Mouse (Mus musculus) mouse embryonic stem cell (cell line): Measurements from ENCODE around the gene Gm13278.
"Not testable (repeated sequence)": the region's sequence is repeated elsewhere in the genome, so short reads cannot be mapped to it uniquely, and the experiment has no call there.

Experiments used
- in situ Hi-C, 2 experiments: fragments of 300-500 bp; cut with MboI; formaldehyde crosslinking; loops; 1 replicate in 1 of 2; 3 replicates in 1 of 2; pipeline ENCODE4 v1.14.3; 2019 to 2020; ENCODE audit warnings: low sequenced_read_pairs in 2 of 2, low pct_unique_long_range_greater_than_20kb in 1 of 2, mixed read lengths in 1 of 2; ENCODE audit not compliant: unreplicated experiment in 1 of 2

Gm13278 gene

DNA sequence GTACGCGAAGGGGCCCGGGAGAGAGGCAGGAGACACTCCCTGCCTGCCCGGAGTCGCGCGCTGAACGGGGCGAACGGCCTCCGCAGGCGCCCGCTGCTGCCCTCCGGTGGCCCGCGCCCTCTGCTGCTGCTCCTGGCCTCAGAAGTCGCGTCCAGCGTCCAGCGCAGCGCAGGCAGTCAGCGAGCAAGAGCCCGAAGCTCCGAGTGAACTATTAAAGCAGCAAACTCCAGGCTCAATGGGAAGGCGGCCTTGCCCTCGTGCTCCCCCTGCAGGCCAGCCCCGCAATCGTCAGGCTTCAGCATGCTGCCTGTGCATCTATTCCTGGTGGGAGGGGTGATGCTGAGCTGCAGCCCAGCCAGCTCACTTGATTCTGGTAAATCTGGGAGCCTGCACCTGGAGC lies at the start of gene Gm13278:
Gene Gm13278, plus strand, starts transcription at position 301 of the 400 bp plus-strand sequence.
- in situ Hi-C loops, result not testable (repeated sequence)

DNA sequence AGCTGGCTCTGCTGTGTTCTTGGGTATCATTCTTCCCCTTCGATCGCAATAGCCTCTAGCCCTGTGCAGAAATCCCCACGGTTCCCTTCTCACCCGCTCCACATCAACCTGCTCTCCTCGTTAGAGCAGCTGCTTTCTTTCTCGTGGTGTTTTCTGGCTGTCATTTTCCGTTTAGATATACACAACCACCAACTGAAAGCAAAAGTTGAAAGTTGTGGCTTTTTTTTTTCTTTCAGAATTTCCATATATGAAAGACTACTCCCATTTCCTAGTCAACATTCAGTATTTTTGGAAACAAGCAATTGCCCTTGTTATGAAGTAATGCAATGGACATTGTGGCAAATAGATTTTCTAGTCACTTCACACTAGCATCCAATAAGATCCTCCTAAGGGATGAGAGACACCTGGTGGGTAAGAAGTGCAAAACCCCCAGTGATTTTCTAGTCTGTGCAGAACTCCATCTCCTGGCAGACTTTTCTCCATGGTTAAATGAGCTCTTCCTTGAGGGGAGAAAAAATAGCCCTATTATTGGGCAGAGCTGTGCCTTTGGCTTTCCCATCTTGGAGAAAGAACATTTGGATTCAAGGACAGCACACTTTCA lies 48.5 kb upstream of the Gm13278 start:
- in situ Hi-C loops, result no loop called here

- in situ Hi-C loops, result no loop called here
These were observed 47.1 kb upstream of the Gm13278 start for GRCm38 (mm10) chr4:88744207-88744606.

- in situ Hi-C loops, result no loop called here
These were observed 41.4 kb upstream of the Gm13278 start for GRCm38 (mm10) chr4:88749926-88750325.

GRCm38 (mm10) chr4:88754818-88755340 lies 36.5 kb upstream of the Gm13278 start, which contains the start of gene Gm13271:
TSS of gene Gm13271 (plus strand) at chr4:88754868.
- in situ Hi-C loops, result not testable (repeated sequence)

DNA sequence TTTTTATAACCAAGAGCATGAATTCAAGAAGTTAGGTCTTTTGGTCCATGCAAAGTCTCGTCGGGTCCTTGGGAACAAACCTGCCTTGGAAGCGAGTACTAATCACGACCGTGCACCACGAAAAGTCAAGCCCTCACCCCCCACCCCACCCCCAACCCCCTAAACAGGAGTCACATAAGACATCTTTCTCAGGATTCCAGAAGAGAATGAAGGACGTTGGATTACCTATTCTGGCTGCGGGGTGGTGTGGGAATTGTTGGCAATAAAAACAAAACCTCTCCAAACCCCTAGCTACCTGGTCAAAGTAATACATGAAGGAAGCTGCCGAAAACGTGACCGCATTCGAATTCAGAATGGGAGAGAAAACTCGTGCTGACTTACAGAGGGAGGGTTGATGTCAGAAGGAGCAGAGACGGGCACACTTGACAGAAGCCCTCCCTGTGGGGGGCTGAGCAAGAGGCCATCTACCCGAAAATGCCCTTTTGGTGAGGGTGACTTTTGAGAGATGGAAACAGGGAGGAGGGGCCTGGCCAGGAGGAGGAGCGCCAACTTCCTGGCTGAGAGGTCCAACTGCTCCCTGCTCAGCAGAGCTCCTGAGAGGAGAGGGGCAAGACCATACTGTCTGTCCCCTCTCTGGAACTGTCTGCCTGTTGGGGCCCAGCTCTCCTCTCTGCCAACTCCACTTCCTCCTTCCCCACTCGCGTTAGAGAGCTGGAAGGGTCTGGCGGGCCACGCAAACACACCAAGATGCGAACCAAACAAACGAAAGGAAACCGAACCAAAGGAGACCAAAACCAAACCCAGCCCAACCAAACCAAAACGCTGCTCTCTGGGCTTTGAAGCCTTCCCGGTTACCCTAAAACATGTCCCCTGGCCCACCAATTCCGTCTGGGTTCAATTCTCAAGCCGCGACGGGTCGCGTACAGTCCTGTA lies 34.5 kb upstream of the Gm13278 start:
- in situ Hi-C loops, result not testable (repeated sequence)

GRCm38 (mm10) chr4:88757628-88758031 lies 33.7 kb upstream of the Gm13278 start:
- in situ Hi-C loops, result not testable (repeated sequence)

DNA sequence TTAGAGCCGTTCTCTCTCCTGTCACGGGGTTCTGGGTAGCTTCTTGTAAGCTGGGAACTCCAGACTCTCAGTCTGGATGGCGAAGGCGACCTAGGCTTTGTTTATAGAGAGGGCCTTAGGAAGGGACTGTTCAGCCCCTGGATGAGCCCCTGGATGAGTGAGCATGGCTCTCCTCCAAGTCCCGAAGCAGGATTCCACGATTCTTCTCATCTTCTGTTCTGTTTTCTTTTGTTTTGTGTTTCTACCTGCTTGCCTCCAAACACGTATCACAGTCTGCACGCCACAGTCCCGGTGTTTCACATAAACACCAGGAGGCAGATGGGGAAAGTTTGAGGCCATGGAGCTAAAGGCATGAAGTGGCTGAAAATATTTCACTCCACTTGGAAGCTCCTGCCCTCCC lies 32.6 kb upstream of the Gm13278 start:
- in situ Hi-C loops, result not testable (repeated sequence)

DNA sequence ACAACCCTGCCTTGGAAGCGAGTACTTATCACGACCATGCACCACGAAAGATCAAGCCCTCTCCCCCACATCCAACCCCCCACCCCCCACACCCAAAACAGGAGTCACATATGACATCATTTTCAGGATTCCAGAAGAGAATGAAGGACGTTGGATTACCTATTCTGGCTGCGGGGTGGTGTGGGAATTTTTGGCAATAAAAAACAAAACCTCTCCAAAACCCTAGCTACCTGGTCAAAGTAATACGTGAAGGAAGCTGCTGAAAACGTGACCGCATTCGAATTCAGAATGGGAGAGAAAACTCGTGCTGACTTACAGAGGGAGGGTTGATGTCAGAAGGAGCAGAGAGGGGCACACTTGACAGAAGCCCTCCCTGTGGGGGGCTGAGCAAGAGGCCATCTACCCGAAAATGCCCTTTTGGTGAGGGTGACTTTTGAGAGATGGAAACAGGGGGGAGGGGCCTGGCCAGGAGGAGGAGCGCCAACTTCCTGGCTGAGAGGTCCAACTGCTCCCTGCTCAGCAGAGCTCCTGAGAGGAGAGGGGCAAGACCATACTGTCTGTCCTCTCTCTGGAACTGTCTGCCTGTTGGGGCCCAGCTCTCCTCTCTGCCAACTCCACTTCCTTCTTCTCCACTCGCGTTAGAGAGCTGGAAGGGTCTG lies 31.6 kb upstream of the Gm13278 start, which contains the start of gene Gm13283:
Gene Gm13283, plus strand, starts transcription at position 510 of the 659 bp plus-strand sequence.
- in situ Hi-C loops, result not testable (repeated sequence)

DNA sequence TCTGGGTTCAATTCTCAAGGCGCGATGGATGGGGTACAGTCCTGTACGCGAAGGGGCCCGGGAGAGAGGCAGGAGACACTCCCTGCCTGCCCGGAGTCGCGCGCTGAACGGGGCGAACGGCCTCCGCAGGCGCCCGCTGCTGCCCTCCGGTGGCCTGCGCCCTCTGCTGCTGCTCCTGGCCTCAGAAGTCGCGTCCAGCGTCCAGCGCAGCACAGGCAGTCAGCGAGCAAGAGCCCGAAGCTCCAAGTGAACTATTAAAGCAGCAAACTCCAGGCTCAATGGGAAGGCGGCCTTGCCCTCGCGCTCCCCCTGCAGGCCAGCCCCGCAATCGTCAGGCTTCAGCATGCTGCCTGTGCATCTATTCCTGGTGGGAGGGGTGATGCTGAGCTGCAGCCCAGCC lies 30.9 kb upstream of the Gm13278 start:
- in situ Hi-C loops, result not testable (repeated sequence)

DNA sequence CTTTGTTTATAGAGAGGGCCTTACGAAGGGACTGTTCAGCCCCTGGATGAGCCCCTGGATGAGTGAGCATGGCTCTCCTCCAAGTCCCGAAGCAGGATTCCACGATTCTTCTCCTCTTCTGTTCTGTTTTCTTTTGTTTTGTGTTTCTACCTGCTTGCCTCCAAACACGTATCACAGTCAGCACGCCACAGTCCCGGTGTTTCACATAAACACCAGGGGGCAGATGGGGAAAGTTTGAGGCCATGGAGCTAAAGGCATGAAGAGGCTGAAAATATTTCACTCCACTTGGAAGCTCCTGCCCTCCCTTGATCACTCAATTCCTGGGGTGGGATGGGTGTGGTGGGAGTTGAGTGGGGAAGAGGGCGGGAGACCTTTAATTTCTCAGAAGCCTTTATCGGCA lies 29.6 kb upstream of the Gm13278 start:
- in situ Hi-C loops, result not testable (repeated sequence)

DNA sequence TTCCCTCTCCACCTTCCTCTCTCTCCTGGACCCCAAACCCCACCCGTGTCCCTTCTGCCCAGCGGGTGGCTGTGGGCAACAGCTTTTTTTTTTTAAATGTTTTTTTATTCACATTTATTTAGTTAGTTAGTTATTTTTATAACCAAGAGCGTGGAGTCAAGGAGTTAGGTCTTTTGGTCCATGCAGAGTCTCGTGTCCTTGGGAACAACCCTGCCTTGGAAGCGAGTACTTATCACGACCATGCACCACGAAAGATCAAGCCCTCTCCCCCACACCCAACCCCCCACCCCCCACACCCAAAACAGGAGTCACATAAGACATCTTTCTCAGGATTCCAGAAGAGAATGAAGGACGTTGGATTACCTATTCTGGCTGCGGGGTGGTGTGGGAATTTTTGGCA lies 29.0 kb upstream of the Gm13278 start:
- in situ Hi-C loops, result not testable (repeated sequence)

DNA sequence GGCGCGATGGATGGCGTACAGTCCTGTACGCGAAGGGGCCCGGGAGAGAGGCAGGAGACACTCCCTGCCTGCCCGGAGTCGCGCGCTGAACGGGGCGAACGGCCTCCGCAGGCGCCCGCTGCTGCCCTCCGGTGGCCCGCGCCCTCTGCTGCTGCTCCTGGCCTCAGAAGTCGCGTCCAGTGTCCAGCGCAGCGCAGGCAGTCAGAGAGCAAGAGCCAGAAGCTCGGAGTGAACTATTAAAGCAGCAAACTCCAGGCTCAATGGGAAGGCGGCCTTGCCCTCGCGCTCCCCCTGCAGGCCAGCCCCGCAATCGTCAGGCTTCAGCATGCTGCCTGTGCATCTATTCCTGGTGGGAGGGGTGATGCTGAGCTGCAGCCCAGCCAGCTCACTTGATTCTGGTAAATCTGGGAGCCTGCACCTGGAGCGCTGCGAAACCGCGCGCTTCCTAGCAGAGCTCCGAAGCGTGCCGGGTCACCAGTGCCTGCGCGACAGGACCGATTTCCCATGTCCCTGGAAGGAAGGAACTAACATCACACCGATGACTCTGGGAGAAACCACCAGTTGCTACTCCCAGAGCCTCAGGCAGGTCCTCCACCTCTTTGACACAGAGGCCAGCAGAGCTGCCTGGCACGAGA lies 27.8 kb upstream of the Gm13278 start:
- in situ Hi-C loops, result not testable (repeated sequence)

GRCm38 (mm10) chr4:88773534-88773933 lies 17.8 kb upstream of the Gm13278 start, which contains the start of gene Gm13290:
TSS of gene Gm13290 (plus strand) at chr4:88773834.
- in situ Hi-C loops, result not testable (repeated sequence)

DNA sequence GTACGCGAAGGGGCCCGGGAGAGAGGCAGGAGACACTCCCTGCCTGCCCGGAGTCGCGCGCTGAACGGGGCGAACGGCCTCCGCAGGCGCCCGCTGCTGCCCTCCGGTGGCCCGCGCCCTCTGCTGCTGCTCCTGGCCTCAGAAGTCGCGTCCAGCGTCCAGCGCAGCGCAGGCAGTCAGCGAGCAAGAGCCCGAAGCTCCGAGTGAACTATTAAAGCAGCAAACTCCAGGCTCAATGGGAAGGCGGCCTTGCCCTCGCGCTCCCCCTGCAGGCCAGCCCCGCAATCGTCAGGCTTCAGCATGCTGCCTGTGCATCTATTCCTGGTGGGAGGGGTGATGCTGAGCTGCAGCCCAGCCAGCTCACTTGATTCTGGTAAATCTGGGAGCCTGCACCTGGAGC lies 14.7 kb upstream of the Gm13278 start, which contains the start of gene Gm13289:
Gene Gm13289, plus strand, starts transcription at position 301 of the 400 bp plus-strand sequence.
- in situ Hi-C loops, result not testable (repeated sequence)

DNA sequence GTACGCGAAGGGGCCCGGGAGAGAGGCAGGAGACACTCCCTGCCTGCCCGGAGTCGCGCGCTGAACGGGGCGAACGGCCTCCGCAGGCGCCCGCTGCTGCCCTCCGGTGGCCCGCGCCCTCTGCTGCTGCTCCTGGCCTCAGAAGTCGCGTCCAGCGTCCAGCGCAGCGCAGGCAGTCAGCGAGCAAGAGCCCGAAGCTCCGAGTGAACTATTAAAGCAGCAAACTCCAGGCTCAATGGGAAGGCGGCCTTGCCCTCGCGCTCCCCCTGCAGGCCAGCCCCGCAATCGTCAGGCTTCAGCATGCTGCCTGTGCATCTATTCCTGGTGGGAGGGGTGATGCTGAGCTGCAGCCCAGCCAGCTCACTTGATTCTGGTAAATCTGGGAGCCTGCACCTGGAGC lies 11.8 kb upstream of the Gm13278 start, which contains the start of gene Gm13272:
Gene Gm13272, plus strand, starts transcription at position 301 of the 400 bp plus-strand sequence.
- in situ Hi-C loops, result not testable (repeated sequence)

DNA sequence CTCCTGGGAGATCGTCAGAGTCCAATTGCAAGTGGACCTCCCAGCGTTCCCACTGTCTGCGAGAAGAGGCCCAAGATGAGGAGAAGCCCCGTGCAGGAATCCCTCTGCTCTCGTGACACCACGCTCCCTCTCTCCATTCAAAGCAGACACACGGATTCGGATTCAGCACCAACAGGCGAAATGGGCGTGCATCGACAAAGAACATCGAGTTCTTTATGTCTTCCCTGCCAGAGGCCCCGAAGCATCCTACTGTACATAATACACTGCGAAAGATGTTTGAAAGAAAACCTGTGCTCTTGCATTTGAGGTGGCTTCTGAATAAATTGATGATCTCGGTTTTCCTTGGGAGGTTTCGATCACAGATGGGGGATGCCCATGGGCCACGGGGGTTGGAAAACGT lies 11.0 kb upstream of the Gm13278 start:
- in situ Hi-C loops, result not testable (repeated sequence)

DNA sequence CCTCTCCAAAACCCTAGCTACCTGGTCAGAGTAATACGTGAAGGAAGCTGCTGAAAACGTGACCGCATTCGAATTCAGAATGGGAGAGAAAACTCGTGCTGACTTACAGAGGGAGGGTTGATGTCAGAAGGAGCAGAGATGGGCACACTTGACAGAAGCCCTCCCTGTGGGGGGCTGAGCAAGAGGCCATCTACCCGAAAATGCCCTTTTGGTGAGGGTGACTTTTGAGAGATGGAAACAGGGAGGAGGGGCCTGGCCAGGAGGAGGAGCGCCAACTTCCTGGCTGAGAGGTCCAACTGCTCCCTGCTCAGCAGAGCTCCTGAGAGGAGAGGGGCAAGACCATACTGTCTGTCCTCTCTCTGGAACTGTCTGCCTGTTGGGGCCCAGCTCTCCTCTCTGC lies 9.5 kb upstream of the Gm13278 start, which contains the start of gene Ifnz:
Gene Ifnz, plus strand, starts transcription at position 301 of the 400 bp plus-strand sequence.
- in situ Hi-C loops, result not testable (repeated sequence)
